Mouse (Mus musculus) kidney, postnatal 10 days (tissue): ENCODE measurements at regions not wholly inside any gene's neighbourhood (a gene's known extent, or its start where the extent isn't known, plus 50 kb on each side); places are given as distances from the start of the nearest gene placed in this dataset.

Experiments
- DNase-seq: peaks from one replicate; pipeline ENCODE4 v3.0.0; 2021; ENCODE audit warnings: mixed read lengths

DNA sequence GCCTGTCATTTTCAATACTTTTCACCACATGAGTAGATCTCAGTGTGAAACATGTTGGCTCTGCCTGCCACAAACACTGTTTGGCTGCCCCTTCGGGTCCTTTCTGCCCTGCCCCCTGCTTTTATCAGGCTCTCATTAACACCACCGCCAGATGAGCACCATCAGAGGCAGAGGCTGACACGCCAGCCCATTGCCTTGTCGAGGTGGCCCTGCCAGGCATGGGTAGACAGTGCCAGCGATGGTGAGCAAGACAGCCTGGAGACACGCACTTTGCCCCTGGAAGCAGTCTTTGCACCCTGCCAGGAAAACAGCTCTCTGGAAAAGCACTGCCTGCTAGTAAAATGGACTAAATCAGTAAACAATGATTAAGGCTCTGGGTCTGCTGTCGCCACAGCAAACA lies 158.2 kb downstream of the Gm10295 start:
- DNase-seq: peak; percentile 63

DNA sequence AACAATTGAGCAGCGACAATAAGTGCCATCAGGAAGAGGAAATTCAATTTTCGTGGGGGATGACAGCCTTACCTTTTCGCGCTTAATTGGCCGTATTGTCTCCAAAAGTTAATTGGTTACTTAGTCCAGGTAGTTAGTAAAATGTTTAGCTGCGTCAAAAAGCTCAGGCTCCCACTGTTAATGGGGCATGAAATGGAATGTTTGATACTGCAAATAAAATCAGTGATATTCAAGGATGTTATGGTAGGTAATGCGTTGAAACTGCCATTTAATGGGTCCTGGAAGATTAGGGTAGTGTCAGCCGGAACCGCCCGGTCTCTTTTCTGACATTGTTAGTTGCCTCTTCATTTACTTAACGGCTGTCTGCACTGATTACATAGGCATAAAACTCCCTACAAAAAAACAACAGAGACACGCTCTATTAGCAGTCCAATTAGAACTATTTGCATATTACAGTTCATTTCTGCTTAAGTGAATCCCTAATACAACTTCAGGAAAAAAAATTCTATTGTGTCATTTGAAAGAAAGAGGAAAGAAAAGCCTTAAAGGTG lies 161.0 kb downstream of the Gm10295 start:
- DNase-seq: no peak

DNA sequence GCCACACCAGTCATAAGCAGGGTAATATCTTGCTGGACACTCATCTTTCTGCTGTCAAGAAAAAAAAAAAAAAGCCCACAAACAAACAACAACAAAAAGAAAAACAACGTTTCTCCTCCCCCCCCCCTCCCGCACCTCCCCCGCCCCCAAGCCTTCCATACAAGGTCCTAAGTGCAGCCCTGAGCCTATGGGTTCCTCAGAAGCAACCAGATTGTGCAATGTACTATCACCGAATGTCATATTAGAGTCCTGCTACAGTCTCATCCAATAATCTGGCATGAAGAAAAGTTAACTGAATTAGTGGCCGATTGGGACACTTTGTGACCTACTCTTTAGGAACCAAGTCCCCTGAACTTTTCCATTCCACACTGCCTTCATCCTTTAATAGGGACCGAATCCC lies 161.5 kb downstream of the Gm10295 start:
- no peak for DNase-seq

DNA sequence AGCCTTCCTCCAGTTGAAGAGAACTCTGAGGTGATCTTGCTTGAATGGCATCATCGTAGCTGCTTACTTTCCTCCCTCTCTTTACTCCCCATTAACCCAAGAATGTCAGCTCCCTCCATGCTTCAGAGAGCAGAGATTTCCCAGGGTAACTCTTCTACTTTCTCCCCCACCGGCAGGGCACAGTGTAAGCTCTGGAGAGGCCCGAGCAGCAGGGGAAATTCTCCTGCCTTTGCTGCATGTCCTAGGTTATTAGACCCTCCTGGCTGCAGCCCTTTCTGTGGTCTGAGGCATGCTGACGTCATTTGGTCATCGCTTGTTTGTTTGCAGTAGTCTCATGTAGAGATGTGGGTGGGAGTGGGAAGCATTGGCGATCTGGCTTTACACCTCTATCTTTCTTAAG lies 163.2 kb downstream of the Gm10295 start:
- DNase-seq: peak; percentile 36

DNA sequence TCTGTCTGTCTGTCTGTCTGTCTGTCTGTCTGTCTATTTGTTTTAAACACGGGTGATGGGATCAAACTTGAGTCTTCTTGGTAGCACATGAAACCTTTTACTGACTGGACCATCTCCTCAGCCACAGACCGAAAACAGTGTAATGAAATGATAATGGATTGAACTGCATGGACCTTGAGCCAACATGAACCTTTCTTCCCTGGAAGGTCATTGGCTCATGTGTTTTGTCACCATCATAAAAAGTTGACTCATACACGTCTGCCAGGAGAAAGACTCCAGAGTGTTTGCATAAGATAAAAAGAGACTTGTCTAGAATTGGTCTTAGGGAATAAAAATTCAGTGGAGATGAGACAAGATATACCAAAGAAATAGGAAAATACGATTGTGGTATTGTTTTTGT lies 176.4 kb downstream of the Gm10295 start:
- DNase-seq: no peak

DNA sequence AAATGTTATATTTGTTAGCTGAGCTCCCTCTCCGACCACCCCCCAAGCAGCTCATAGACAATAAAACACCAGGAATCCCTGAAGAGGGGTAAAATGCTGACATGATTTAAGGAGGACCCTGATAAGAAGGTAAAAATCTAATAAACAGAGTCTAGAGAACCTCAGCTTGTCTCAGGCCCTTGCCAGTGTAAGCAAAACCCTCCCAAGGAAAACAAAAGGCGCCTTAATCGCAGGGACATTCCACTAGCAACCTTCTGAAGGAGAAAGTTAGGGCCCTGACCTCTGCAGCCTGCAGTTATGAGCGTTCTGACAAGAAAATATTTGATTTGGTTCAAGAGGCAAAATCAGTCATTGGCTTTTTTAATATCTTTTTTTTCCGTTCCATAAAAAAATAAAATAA lies 212.2 kb downstream of the Gm10295 start:
- peak; percentile 64 for DNase-seq

DNA sequence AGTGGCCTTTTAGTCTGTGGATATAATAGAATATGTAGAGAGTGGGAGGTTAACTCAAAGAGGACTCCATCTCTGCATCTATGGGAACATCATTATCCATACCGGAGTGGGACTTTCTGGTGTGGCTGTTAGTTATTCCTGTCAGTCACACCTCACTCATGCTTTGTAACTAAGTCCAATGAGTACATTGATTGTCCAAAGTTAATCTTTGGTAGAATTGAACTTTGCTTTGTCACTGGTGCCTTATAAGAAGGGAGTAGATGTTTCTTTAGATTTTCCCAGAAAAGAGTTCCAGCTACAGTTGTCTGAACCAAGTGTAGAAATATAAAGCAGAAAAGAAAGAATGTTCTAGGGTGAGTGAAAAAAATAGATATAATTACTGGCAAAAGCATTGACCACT lies 221.3 kb downstream of the Gm10295 start:
- DNase-seq: no peak

DNA sequence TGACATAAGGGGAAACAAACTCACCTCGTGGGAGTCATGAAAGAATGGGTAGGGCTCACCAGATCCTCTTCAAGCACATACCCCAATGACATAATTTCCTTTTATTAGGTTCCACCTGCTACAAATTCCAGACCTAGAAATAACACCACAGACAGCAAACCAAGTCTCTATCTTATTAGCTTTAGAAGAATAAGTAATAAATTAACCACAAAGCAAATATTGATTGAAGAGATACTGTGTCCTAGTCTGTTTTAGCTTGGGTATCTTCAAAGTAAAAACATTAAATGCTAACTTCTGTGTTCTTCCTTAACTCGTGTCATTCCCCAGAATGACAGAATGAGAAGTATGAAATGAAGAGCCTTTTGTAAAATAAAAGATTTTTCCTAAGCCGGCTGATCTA lies 222.4 kb downstream of the Gm10295 start:
- DNase-seq: no peak

DNA sequence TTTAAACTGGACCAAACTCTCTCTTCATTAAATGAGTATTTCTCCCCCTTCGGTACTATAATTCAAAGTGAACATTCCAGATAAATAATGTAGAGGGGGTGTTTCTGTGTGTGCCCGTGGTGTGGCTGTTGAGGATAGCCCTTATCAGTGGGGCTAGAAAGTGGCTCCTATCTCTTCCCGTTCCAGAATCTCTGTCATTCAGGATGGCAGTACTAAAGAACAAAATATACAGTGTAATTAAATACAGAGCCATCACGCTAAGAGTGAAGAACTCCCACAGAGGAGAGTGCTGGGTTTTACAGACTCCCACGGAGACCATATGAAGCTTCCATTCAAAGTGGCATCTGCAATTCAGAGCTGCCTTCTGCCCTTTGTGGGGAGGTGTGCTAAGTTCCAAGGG lies 229.8 kb downstream of the Gm10295 start:
- no peak for DNase-seq

DNA sequence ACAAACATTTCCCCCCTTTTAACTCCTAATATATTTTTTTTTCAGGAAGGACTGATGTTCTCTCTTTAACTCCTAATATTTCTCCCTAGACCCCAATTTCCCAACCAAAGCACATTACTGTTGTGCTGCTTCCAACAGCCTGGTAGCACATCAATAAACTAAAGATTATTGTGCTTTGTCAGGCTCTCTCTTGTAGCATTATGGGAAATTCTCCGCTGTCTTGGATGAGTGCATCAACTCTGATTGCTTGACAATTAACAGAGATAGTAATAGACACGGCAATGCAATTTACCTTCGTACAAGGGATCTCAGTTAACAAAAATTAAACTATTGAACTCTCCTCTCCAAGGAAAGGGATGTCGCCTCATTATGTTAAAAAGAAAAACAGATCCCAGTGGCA lies 230.3 kb downstream of the Gm10295 start:
- DNase-seq: no peak

DNA sequence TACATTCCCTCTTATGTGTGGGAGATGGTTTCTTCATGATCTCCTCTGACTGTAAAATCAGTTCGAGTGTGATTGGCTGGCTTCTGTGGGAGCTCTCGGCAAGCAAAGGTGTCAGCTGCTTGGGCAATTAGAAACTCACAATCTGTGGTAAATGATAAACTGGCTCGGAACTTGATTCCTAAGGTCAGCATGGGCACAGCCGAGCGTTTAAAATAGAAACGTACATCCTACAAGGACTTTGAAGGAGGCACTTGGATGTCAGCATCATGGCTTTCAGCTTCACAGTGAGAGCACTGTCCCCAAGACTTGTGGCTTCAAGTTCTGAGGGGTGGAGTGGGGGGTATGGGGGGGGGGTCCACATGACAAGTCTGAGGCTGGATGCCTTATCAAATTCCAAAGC lies 231.3 kb downstream of the Gm10295 start:
- peak; percentile 13 for DNase-seq

DNA sequence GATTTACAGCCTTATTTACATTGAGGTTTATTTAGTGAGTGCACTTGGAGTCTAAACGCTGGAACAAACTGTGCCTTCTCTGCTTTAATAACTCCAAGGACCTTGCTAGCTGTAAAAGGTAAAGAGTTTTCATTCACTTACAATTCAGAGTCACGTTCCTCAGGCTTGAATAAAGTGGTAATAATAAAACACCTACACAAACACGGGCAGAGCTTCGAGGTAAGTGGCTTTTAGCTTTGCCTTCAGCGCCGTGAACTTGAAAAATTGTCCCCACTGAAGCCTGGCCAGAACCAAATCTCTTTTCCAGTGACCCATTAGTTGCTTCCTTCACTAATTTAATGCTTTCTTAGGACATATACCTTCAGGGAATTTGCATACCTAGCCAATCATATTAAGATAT lies 244.2 kb downstream of the Gm10295 start:
- DNase-seq: no peak

DNA sequence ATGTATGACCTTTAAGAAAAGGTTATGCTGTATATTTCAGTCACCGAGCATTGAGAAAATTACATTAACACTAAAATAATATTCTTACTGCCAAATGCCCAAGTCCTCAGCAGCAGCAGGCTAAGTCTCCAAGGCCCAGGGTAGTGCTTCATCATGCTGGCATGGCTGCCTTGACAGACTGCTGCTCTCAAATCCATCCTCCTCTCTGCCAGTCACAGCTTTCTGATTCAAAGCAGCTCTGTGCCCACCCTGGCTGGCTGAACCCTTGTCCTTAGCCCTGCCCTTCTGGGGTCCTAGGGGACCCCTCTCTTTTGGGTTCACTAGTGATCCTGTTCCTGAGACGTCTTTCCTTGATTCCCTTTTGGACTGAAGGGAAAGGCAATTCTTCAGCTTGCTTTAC lies 251.0 kb downstream of the Gm10295 start:
- no peak for DNase-seq

DNA sequence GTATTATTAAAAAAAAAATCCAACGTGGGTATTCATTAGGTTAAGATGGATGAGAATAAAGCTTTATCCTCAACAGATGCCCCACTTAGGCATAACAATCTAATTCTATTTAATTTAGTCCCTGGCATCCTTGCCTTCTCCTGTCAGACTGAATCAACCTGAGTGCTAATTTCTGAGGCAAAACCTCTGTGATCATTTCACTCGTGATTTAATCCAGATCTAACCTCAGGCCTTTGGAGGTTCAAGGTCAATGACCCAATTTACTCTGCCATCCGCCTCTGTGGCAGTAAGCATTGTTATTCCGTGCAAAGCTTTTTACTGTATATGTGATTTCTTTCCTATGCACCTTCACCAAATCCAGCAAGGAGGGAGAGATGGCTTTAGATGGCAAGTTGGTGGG lies 253.0 kb downstream of the Gm10295 start:
- DNase-seq: no peak

DNA sequence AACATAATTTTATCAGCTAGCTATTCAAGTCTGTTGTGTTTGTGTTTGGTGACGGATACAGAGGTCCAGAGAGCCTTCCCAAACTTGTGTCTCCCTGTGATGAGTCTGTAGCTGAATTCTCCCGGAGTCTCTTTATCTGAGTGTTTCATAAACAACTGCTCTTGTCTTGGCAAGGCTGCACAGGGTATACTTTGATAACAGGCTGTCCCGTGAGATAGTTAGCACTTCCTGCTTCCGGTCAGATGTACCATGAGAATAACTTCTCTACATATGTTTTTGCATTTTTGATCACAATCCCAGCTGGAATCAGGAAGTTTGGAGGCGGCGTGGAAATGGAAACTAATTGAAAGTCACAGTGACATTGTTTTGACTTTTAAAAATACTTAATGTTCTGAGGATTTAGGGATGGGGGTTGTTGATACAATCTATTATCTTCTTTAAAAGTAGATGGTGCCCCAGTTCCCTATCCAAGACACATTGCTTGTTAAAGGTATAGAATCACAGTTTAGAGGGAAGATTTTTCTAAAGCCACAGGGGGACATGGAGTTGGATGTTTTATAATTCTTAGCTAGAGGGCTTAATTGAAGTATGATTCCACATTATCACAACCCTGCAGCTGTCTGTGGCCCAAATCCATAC lies 257.9 kb downstream of the Gm10295 start:
- peak; percentile 20 for DNase-seq

DNA sequence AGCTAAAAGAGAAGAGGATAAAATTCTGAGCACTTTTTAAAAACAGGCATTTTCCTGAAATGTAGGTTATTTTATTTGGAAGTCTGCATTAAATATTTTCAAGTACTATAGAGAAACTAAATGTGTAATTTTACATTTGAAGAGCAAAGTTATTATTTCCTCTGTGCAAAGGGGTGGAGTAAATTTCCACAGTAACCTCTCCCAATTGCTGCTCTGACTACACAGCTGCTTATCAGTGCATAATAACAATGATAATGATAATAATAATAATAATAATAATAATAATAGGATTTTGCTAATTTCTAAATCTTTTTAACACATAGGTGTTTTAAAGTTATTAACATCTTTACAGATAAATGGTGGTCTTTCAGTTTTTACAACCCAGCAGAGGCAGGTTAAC lies 258.5 kb downstream of the Gm10295 start:
- no peak for DNase-seq

DNA sequence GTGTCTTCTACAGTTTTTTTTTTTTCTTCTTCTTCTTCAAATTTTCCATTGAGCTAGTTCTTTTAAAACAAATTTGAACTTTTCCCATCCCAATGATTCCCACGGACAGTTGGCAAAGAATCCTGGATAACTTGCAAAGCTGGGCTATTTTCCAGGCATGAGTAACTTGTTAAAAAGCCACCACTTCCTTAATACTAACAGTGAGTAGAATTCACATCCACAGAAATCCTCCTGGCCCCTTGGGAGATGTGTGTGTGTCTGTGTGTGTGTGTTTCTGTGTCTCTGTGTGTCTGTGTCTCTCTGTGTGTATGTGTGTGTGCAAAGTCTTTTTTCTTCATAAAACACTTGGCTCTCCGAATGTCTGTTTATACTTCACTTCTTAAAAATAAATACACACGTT lies 259.0 kb downstream of the Gm10295 start:
- DNase-seq: peak; percentile 30

DNA sequence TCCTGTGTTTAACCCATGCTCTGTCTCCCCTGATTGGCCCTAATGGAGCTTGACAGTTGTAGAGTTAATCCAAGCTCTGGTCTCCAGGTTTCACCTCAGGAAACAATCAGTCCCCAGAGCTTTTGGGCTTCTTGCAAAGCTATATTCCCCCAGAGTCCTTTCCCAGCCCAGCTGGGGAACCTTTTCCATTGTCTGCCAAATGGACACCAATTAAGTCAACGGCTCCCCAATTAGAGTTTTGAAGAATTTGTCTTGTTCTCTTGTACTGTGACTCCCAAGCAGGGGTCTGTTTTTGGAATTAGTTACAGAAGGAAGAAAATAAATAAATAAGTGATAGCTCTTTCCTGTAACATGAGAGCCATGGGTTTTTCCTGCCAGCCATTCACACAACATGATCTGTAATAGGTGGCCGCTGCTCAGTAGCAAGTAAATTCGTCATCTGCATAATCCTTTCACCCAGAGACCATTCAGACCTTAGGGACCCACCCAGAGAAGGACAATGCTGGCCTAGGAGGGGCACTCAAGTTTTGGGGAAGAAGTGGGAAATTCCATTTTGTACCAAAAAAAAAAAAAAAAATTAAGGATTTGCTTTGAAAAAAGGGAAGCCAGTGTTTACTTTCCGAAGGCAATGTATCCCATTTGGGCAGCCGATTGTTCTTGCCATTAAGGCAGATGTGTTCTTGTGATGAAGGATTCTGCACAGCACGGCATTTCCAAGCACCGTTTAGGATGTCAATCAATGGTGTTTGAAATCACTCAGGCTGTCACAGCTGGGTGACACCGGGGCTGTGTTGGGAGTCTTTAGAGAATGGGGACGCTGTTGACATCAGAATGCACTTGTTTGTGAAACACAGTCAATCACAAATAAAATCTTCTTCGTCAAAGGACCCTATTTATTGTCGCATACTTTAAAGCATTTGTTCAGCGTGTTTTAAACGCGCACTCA lies 286.6 kb downstream of the Gm10295 start:
- no peak for DNase-seq

DNA sequence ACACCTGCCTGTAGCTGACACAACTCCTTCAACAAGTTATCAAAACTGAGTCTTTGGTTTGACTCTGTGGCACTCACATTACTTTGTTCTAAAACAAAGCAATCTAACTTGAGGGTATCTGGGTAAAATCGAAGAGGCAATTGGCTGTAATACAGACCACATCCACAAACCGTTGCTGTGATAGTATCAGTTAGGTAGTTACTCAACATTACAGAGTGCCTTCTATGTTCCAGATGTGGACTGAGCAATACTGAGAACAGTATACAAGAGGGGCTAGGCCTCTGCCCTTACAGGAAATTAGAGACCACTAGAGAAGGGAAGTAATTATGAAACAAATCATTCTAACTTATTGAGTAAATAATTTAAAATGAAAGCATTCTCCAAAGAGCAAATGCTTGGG lies 300.5 kb downstream of the Gm10295 start:
- DNase-seq: no peak

DNA sequence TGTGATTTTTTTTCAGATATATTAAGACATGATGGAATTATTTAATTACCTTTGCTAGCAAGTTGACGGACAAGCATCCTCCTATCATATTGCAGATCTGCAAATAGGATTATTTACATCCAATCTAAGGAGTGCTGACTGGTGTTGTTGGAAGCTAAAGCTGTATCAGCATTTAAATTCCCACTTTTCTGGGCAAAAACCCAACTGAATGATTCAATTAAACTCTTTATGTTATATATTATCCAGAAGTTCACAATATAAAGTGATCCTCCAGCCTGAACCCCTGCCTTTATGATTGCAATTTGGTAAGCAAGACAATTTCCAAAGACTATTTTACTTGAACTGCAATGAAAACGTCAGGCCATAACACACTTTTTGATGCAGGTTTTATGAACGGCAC lies 304.1 kb downstream of the Gm10295 start:
- no peak for DNase-seq

DNA sequence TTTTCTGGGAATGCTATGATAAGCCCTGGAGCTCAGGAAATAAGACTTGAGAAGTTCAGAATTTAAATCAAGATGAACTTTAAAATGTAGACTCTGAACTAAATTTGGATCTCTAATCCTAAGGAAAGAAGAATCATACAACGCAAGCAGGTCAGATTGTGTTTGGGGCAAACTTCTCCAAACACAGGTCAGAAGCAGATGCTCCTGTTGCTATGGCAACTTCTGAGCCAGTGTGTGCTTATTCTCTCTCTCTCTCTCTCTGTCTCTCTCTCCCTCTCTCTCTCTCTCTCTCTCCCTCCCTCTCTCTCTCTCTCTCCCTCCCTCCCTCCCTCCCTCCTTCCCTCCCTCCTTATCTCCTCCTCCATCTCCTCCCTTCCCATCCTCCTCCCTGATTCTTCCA lies 304.7 kb downstream of the Gm10295 start:
- no peak for DNase-seq

DNA sequence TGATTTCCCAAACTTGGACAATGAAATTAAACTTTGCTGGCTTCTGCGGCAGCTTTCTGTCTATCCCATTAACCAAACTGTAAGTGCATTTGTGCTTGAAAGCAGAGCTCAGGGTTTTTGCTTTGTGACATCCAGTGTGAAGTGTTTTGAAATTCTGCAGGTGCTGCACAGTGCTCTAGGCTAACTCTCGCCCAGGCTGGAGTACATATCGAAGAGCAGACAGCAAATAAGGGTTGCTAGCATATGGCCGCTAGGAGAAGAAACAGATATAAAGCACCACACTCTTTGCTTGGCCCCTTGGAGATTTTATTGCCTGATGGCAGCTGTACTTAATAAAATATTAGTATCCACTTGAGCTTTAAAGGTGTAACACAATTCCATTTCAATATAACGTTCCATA lies 307.5 kb downstream of the Gm10295 start:
- no peak for DNase-seq

DNA sequence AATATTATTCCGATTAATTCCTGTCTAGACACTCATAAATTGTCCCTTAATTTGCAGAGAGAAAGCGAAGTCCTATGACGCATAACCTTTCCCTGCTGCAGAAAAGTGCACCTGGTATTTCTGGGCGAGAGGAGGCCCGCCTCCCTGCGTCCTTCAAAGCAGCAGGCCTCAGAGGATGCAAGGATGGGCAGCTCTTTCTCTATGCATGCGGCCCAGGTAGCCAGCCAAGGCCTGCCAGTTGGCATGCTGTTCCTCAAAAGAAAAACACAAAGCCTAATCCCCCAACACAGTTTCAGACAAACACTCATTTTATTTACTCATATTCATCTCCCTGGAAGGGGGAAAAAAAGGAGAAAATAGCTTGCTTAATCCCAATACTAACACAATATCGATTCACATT lies 308.2 kb downstream of the Gm10295 start:
- no peak for DNase-seq

DNA sequence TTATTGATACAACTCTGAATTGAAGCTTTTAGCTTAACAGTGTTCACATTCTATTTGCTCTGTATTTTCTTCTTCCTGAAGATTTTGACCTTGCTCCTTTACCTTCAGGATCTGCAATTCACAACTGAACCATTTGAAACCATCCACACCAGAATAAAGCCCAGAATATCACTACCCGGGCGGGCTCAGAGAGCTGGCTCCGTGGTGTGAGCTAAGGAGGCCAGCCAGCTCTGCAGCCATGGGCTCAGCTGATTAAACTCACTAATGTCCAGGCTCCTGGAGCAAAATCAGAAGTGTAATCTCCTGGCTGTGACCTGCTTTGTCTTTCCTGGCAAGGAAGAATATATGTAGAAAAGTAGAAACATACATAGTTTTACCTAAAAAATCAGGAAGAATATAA lies 309.9 kb downstream of the Gm10295 start:
- DNase-seq: no peak
